Mouse (Mus musculus) left cerebral cortex, adult 18-20 months (tissue): ENCODE results near the gene Dnajc19. TPM values are rescaled to one million over a fixed set of nuclear protein-coding genes. Genes with fewer than 3 reads are reported as not detected.
"Not testable (repeated sequence)": the region's sequence is repeated elsewhere in the genome, so short reads cannot be mapped to it uniquely, and the experiment has no call there.

Experiments
- DNase-seq, 2 experiments: peaks; one replicate each; pipeline ENCODE4 v3.0.0; 2021 to 2022; ENCODE audit warnings: low spot score in 2 of 2, mixed read lengths in 1 of 2
- long read RNA-seq, 2 experiments: library from polyadenylated mRNA; stranded (forward); transcript quantifications; one replicate each; pipeline ENCODE4 v2.0.0; 2021
- total RNA-seq, 2 experiments: library from RNA; stranded (reverse); gene quantifications; 2 replicates each; pipeline ENCODE4 v1.2.3; 2021

Gene Dnajc19
- total RNA-seq = 10 to 100 TPM; 51.2 to 60.2 TPM
- long read RNA-seq, experiment 1, transcript Dnajc19-201 (6 exons, 2,499 nt) = minor isoform, 10 of 58 reads
- long read RNA-seq, experiment 1, transcript Dnajc19-203 (5 exons, 1,695 nt) = minor isoform, 6 of 58 reads
- long read RNA-seq, experiment 1, transcript Dnajc19-202 (6 exons, 659 nt) = major isoform, 31 of 58 reads
- long read RNA-seq, experiment 1, partial matches to known transcripts = 1 of 58 reads
- long read RNA-seq, experiment 1, other reads (novel, unspliced or antisense) = 10 of 58 reads
- long read RNA-seq, experiment 2, transcript Dnajc19-202 (6 exons, 659 nt) = major isoform, 37 of 56 reads
- long read RNA-seq, experiment 2, transcript Dnajc19-201 (6 exons, 2,499 nt) = minor isoform, 5 of 56 reads
- long read RNA-seq, experiment 2, partial matches to known transcripts = 4 of 56 reads
- long read RNA-seq, experiment 2, other reads (novel, unspliced or antisense) = 6 of 56 reads

- peak; percentile 96 to 97 for DNase-seq
Measured at GRCm38 (mm10) chr3:34080900-34081662, at the start of gene Dnajc19. TSS of gene Dnajc19 (minus strand) at chr3:34081321.

DNA sequence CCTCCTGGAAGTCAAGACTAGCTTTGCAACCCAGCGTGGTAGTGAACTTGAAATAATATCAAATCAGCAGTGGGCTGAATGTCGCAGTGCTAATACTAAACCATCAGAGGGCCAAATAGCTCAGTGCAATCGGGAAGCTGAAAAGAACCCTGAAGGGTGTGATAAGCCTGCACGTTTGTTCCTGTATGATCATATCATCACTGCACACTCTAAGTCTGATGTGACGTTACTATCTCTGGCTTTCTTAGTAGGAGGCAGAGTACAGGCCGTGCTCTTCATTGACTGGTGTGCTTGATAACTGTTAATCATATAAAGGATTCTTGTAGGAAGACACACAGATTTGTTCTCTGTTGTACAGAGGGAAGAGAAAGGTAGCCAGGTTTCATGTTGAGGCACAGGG lies 48.8 kb upstream of the Dnajc19 start:
- DNase-seq = no peak

DNA sequence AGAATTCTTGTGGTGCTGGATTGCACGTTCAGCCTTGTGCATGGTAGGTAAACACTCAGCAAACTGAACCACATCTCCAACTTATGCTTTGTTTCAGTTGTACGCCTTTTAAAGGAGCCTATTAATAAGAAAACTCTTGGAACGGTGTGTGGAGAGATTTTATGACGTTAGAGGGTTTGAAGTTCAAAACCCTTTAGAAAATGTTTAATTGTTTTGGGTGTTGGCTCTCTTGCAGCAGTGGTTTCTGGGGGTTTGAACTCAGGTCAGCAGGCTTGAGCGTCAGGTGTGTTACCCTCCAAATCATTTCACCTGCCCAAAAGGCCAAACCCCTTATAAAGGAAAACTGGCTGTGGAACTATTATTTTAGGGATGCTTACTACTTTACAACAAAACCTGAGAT lies 40.2 kb upstream of the Dnajc19 start:
- no peak for DNase-seq

GRCm38 (mm10) chr3:34120791-34121190 lies 39.7 kb upstream of the Dnajc19 start:
- no peak for DNase-seq

- no peak for DNase-seq
Measured at GRCm38 (mm10) chr3:34119869-34120268, 38.7 kb upstream of the Dnajc19 start.

- no peak for DNase-seq
Measured at GRCm38 (mm10) chr3:34115806-34116205, 34.7 kb upstream of the Dnajc19 start.

DNA sequence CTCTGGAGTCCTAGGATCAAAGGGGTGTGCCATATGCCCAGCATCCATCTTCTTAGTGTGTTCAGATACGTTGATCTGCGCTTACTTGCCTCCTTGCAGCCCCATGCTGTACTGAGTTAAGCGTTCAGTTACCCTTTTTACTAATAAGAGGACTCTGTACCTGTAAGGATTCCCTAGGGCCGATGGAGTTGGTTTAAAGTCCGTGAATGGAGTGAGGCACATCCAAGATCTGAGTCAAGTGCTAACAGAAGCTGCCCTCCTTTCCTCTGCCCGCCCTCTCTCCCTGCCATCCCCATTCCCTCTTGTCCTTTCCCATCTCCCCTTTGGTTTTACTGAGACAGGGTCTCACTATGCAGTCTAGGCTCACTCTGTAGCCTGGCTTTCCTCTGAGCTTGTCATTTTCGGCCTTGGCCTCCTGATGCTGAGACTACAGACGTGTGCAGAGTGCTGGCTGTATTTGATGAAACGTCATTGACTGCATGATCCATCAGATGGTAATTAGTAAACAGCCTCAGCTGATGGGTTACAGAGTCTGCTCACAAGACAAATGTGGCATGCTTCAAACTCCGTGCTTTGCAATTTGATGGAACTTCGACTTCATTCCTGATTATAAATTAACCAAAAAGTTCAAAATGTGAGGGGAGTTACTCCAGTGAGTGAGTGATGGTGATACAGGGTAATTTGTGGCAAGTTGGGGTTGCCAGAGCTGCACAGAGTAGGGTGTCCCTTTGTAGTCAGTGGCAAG lies 31.0 kb upstream of the Dnajc19 start:
- DNase-seq = no peak

GRCm38 (mm10) chr3:34107631-34108030 lies 26.5 kb upstream of the Dnajc19 start:
- DNase-seq = no peak

DNA sequence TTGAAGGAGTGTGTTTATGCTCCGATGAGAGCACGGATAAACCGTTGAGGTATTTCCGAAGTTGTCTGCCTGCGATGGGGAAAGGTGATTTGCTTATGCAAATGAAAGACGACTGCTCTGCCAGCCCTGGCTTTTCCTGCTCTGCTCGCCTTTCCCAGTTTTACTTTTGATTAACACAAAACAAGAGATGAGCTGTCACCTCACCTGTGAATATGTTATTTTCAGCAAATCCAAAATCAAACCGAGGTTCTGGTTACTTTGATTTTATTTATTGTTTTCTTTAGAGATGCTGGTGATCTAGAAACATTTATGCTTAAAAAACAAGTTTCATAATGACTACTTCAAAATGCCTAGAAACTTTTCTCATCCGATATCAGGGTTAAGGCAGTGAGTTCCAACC lies 25.3 kb upstream of the Dnajc19 start:
- no peak for DNase-seq

DNA sequence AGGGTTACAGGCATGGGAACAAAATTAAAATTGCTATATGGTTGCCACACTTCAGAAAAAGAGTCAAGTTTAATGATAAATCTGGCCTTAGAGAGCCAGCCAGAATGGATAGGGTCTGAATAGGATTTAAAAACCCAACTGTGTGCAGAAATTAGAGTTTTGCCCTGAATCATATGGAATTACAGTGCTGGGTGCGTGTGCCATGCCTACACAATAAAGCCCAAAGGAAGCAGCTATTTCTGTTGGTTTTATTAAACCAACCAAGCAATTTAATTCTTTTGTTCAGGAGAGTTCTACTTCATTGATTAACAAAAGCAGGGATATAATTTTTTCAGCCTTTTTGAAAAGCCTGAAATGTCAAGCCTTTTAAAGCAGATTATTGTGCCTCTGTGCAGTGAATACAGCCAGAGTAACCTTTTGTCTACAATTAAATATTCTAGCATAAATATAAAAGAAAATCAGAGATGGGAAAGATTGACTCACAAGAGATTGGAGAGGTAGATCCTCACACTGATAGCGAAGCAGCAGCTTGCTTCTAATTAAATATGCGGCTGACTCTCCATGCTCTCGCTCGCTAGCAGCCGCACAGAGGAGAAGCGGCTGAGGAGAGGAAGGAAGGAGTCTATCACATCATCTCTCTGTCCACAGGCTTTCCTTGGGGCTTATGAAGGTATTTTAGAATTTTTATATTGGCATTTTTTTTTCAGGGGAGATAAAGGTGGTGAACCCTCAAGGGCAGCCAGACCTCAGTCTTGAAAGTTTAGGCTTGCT lies 23.0 kb upstream of the Dnajc19 start:
- DNase-seq = no peak

GRCm38 (mm10) chr3:34102891-34103290 lies 21.8 kb upstream of the Dnajc19 start:
- DNase-seq = no peak

- DNase-seq = no peak
Measured at GRCm38 (mm10) chr3:34083655-34084054, 2.5 kb upstream of the Dnajc19 start.

- no peak for DNase-seq
Measured at GRCm38 (mm10) chr3:34081929-34082328, 808 bp upstream of the Dnajc19 start.

DNA sequence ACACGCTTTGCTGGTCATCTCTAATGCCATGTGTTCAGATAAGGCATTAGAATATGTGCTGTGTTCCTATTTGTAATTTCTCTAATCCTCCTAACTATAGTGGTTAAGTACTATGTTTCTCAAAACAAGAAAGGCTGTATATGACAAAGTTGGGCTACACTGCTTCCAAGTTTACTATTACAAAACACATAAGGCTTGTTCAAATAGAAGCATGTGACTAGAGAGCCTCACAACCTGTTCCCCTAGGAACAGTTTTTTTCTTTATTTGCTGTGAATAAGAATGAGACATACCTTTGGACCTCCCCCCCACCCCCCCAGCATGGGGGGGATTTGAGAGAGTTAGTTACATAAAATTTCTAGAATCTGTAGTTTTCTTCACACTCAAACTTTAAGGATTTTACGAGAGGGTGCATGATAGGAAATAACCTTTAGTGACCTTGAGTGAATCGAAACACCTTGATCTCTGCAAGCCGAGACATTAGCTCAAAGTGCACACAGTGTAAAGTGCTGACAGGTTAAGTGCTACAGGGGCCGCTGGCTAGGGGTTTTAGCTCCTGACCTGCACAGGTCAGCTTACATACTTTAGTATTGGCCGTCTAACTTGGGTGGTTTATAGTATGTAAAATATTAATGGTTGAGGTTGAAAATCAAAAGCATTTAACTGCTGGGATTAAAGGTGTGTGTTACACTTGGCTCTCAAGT lies 4.9 kb downstream of the Dnajc19 start:
- DNase-seq = no peak

GRCm38 (mm10) chr3:34072726-34073125 lies 8.4 kb downstream of the Dnajc19 start:
- no peak for DNase-seq

- not testable (repeated sequence) for DNase-seq
Measured at GRCm38 (mm10) chr3:34068943-34069342, 12.2 kb downstream of the Dnajc19 start.

DNA sequence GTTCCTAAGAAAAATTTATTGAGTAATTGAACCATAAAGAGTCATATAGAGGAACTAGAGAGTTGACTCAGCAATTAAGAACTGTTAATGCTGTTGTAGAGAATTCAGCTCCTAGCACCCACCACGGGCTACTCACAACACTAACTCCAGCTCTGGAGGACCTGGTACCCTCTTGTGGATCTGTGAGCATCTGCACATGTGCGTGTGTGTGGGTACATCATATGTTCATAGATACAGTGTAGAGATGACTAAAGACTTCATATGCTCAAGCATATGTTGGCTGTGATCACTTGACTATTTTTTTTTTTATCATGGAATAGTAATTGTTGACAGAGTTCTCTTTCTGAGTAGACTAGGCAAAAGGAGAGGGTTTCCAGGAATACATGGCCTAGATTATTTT lies 18.8 kb downstream of the Dnajc19 start:
- DNase-seq = no peak

DNA sequence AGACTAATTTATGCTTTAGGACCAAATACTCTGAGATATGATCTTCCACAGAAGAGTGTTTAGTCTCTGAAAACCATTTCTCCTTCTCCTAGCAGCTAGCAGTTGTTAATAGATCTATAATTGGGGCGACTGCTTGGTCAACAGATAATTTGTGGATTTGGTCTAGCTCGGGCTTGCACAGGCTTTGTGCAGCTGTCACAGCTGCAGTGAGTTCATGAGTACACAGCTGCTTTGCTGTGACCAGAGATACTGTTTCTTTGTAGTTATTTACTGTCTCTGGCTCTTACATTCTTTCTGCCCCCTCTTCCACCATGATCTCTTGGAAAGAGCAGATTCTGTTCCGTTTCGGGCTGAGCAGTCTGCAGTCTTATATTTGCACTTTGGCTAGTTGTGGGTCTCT lies 39.1 kb downstream of the Dnajc19 start:
- DNase-seq = no peak

DNA sequence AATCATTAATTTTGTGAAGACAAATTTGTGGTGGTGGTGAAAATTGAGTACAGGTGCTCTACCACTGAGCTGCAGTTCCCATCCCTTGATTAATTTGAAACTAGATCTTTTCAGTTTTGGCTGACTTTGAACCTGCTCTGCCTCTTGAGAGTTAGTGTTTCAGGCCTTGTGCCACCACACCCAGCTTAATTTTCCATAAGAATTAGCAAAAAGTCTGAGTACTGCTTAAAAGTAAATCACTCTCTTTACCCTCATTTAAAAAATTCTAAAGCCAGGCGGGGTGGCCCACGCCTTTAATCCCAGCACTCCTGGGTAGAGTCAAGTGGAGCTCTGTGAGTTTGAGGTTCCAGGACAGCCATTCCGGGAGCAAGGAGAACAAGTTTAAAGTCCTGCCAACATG lies 45.4 kb downstream of the Dnajc19 start:
- no peak for DNase-seq

DNA sequence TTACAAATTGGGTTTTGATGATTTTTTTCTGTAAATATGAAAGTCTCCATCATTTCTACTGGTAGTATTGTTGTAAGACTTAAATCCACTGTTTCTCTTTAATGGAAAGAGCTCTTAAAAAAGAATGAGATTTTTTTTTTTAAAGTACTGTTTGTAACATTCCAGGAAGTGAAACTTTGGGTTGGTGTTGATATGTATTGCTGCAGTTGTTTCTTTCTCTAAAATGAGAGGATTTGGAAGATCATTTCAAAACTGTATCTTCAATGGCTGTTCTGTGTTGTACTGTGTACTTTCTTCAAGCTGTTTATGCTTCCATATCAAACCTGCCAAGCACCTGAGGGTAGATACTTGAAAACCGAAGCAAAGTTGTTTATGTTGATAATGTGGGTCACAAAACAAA lies 46.3 kb downstream of the Dnajc19 start:
- DNase-seq = no peak
